Comparison of ENCODE assay signal across 16 mouse cellular contexts in genomic region chr1:162221801-162222301, GRCm38 (mm10).
DNase-seq lines count a peak whose midpoint lies in the region; ATAC-seq and TF ChIP-seq lines count a peak whose summit lies in the region.
"Had no signal": no experiment of that assay in that cellular context is flagged by ENCODE, and none has a peak within 500 bp of the region (broad histone marks: within the 10 kb centered on the region; RNA-seq: fewer than 3 reads in every experiment).

No protein-coding gene starts in this region.

- H3K9me3 ChIP-seq in heart, postnatal 0 days (replicated peaks; ENCODE audit: control insufficient read depth, low read length) = no peaks in the 10 kb centered on the region
- H3K9me3 ChIP-seq in neural tube, embryonic 11.5 days (ENCODE audit: control insufficient read depth, low read length) = no peaks in the 10 kb centered on the region
- no peaks in the 10 kb centered on the region for H3K9me3 ChIP-seq in embryonic facial prominence, embryonic 15.5 days (replicated peaks)
- H3K9me3 ChIP-seq in midbrain, embryonic 14.5 days (ENCODE audit: control insufficient read depth, low read length) = no peaks in the 10 kb centered on the region
- H3K9me3 ChIP-seq: forebrain, embryonic 15.5 days; midbrain, embryonic 13.5 days had no signal

- H3K4me3 ChIP-seq in heart, postnatal 0 days (ENCODE audit: low read depth, low read length) = no peak overlapping the region
- H3K4me3 ChIP-seq in neural tube, embryonic 11.5 days (ENCODE audit: low read depth, low read length) = 0 out of 2 replicates have a peak overlapping the region, but pooled peaks have one; percentile 4
- H3K4me3 ChIP-seq in embryonic facial prominence, embryonic 15.5 days (replicated peaks) = peak overlapping the region; percentile 32
- no peak overlapping the region for H3K4me3 ChIP-seq in midbrain, embryonic 14.5 days (replicated peaks; ENCODE audit: low read depth, low read length)
- H3K4me3 ChIP-seq in cerebellum, adult 2 months (replicated peaks; ENCODE audit: insufficient read depth, low read depth, low read length) = no peak overlapping the region
- H3K4me3 ChIP-seq: forebrain, embryonic 15.5 days; midbrain, embryonic 13.5 days had no signal

- no peak for DNase-seq in heart, postnatal 0 days (ENCODE audit: low spot score)
- DNase-seq in heart, adult 18-20 months = no peak
- no peak for DNase-seq in neural tube, embryonic 11.5 days (ENCODE audit: low spot score)
- no peak for DNase-seq in neural tube, embryonic 10.5 days (ENCODE audit: extremely low spot score, low spot score)
- DNase-seq in midbrain, embryonic 14.5 days = no peak
- no peak for DNase-seq in cerebellum, adult 2 months
- DNase-seq: cerebellum, adult 9-10 months; gastrocnemius, postnatal 10 days; kidney, adult 2 months; left cerebral cortex, postnatal 4 days; lung, postnatal 14 days; right cerebral cortex, postnatal 14 days; thymus, postnatal 14 days had no signal

- TF ChIP-seq CTCF in heart, postnatal 0 days (IDR thresholded peaks at IDR 0.05; ENCODE audit: low read depth) = no peak
- no peak for TF ChIP-seq CTCF in cerebellum, adult 2 months (IDR thresholded peaks at IDR 0.05; ENCODE audit: borderline replicate concordance, insufficient read depth, low read depth, low read length)

- H3K9ac ChIP-seq in heart, postnatal 0 days (replicated peaks; ENCODE audit: low read depth, low read length) = no peak overlapping the region
- H3K9ac ChIP-seq in neural tube, embryonic 11.5 days (ENCODE audit: low read length) = no peak overlapping the region
- H3K9ac ChIP-seq in embryonic facial prominence, embryonic 15.5 days = peak overlapping the region; percentile 33; the same call in 1 of the 2 replicates
- no peak overlapping the region for H3K9ac ChIP-seq in midbrain, embryonic 14.5 days (replicated peaks; ENCODE audit: low read length)
- H3K9ac ChIP-seq: forebrain, embryonic 15.5 days; midbrain, embryonic 13.5 days had no signal

- peaks cover 9% of the 10 kb centered on the region for H3K4me1 ChIP-seq in heart, postnatal 0 days (ENCODE audit: control insufficient read depth, insufficient read depth)
- H3K4me1 ChIP-seq in neural tube, embryonic 11.5 days (ENCODE audit: control insufficient read depth, insufficient read depth, low read length) = no peaks in the 10 kb centered on the region
- peaks cover 3% of the 10 kb centered on the region; the same call in 1 of the 2 replicates for H3K4me1 ChIP-seq in embryonic facial prominence, embryonic 15.5 days
- no peaks in the 10 kb centered on the region for H3K4me1 ChIP-seq in midbrain, embryonic 14.5 days (ENCODE audit: control insufficient read depth, insufficient read depth, low read length)
- no peaks in the 10 kb centered on the region for H3K4me1 ChIP-seq in cerebellum, adult 2 months (ENCODE audit: control insufficient read depth, insufficient read depth, low read length)
- H3K4me1 ChIP-seq: forebrain, embryonic 15.5 days; midbrain, embryonic 13.5 days had no signal

- TF ChIP-seq POLR2A in cerebellum, adult 2 months (IDR thresholded peaks at IDR 0.05; ENCODE audit: borderline replicate concordance, insufficient read depth, low read length) = no peak

- no peak for ATAC-seq in heart, postnatal 0 days (ENCODE audit: insufficient read depth, low read depth)
- no peak for ATAC-seq in neural tube, embryonic 11.5 days (ENCODE audit: insufficient read depth, low FRiP score, low TSS enrichment)
- no peak for ATAC-seq in embryonic facial prominence, embryonic 15.5 days (ENCODE audit: insufficient number of reproducible peaks, low FRiP score, low TSS enrichment, low read depth)
- no peak for ATAC-seq in midbrain, embryonic 14.5 days (ENCODE audit: low FRiP score, low TSS enrichment)
- ATAC-seq: forebrain, embryonic 15.5 days; midbrain, embryonic 13.5 days had no signal

- peak overlapping the region; percentile 30 for H3K4me2 ChIP-seq in heart, postnatal 0 days (ENCODE audit: low read depth, low read length)
- H3K4me2 ChIP-seq in neural tube, embryonic 11.5 days (ENCODE audit: low read depth) = peak overlapping the region; percentile 17; the same call in 1 of the 2 replicates
- H3K4me2 ChIP-seq in embryonic facial prominence, embryonic 15.5 days (replicated peaks) = peak overlapping the region; percentile 36
- H3K4me2 ChIP-seq in midbrain, embryonic 14.5 days (ENCODE audit: low read length) = no peak overlapping the region
- H3K4me2 ChIP-seq: forebrain, embryonic 15.5 days; midbrain, embryonic 13.5 days had no signal

- no peak overlapping the region for H3K27ac ChIP-seq in heart, postnatal 0 days (ENCODE audit: low read depth)
- peak overlapping the region; percentile 73; the same call in 1 of the 2 replicates for H3K27ac ChIP-seq in neural tube, embryonic 11.5 days (ENCODE audit: low read depth, low read length)
- H3K27ac ChIP-seq in embryonic facial prominence, embryonic 15.5 days (replicated peaks) = peak overlapping the region; percentile 79
- H3K27ac ChIP-seq in midbrain, embryonic 14.5 days (replicated peaks; ENCODE audit: low read depth, low read length) = no peak overlapping the region
- H3K27ac ChIP-seq in cerebellum, adult 2 months (ENCODE audit: insufficient read depth, low read length) = no peak overlapping the region
- H3K27ac ChIP-seq: forebrain, embryonic 15.5 days; midbrain, embryonic 13.5 days had no signal

- 16% methylated on average over 4 of the region's 4 CpGs for WGBS in heart, postnatal 0 days
- WGBS in neural tube, embryonic 11.5 days = 62% methylated on average over 4 of the region's 4 CpGs
- WGBS in embryonic facial prominence, embryonic 15.5 days = 18% methylated on average over 4 of the region's 4 CpGs
- WGBS in midbrain, embryonic 14.5 days = 76% methylated on average over 4 of the region's 4 CpGs
- WGBS in cerebellum, adult 2 months = 63% methylated on average over 4 of the region's 4 CpGs

- no peak for TF ChIP-seq EP300 in heart, postnatal 0 days (IDR thresholded peaks at IDR 0.05; ENCODE audit: low read depth)

- no peaks in the 10 kb centered on the region for H3K27me3 ChIP-seq in heart, postnatal 0 days (ENCODE audit: control insufficient read depth, insufficient read depth, low read length)
- no peaks in the 10 kb centered on the region for H3K27me3 ChIP-seq in neural tube, embryonic 11.5 days (ENCODE audit: control insufficient read depth, insufficient read depth, low read length)
- H3K27me3 ChIP-seq in embryonic facial prominence, embryonic 15.5 days = no peaks in the 10 kb centered on the region
- H3K27me3 ChIP-seq in midbrain, embryonic 14.5 days (ENCODE audit: control insufficient read depth, insufficient read depth, low read length) = no peaks in the 10 kb centered on the region
- H3K27me3 ChIP-seq in cerebellum, adult 2 months (ENCODE audit: control insufficient read depth, insufficient read depth, low read length) = no peaks in the 10 kb centered on the region
- H3K27me3 ChIP-seq: forebrain, embryonic 15.5 days; midbrain, embryonic 13.5 days had no signal

- H3K36me3 ChIP-seq in heart, postnatal 0 days (replicated peaks; ENCODE audit: control insufficient read depth, insufficient read depth, low read length) = no peaks in the 10 kb centered on the region
- H3K36me3 ChIP-seq in neural tube, embryonic 11.5 days (ENCODE audit: control insufficient read depth, insufficient read depth, low read length) = no peaks in the 10 kb centered on the region
- no peaks in the 10 kb centered on the region for H3K36me3 ChIP-seq in embryonic facial prominence, embryonic 15.5 days
- H3K36me3 ChIP-seq in midbrain, embryonic 14.5 days (ENCODE audit: control insufficient read depth, insufficient read depth, low read length) = no peaks in the 10 kb centered on the region
- H3K36me3 ChIP-seq: forebrain, embryonic 15.5 days; midbrain, embryonic 13.5 days had no signal

Comparison
In these comparisons a context has a peak if more than half of its experiments do, and no peak if none do; other contexts are left out.
1. H3K27ac ChIP-seq: peak in neural tube, embryonic 11.5 days (single experiment) and embryonic facial prominence, embryonic 15.5 days (single experiment); none in heart, postnatal 0 days (single experiment), midbrain, embryonic 14.5 days (single experiment) and cerebellum, adult 2 months (single experiment).
2. H3K4me3 ChIP-seq: peak in neural tube, embryonic 11.5 days (single experiment) and embryonic facial prominence, embryonic 15.5 days (single experiment); none in heart, postnatal 0 days (single experiment), midbrain, embryonic 14.5 days (single experiment) and cerebellum, adult 2 months (single experiment).